Comparison of ENCODE assay signal across 8 mouse cellular contexts in genomic region chr11:97798782-97799145, GRCm38 (mm10). TPM values are rescaled to one million over a fixed set of nuclear protein-coding genes. Genes with fewer than 3 reads are reported as not detected.
DNase-seq lines count a peak whose midpoint lies in the region; ATAC-seq and TF ChIP-seq lines count a peak whose summit lies in the region.

Gene Lasp1, plus strand, starts transcription at chr11:97799000.

- H3K9me3 ChIP-seq in MEL (replicated peaks; ENCODE audit: insufficient read depth, low read length) = no peaks in the 10 kb centered on the region
- no peaks in the 10 kb centered on the region for H3K9me3 ChIP-seq in hindbrain, embryonic 10.5 days
- H3K9me3 ChIP-seq in lung, postnatal 0 days (ENCODE audit: low read length) = no peaks in the 10 kb centered on the region

- H3K36me3 ChIP-seq in MEL (ENCODE audit: control insufficient read depth in 1 of 2, insufficient read depth in 2 of 2, low read length in 2 of 2) = peaks cover 0 to 7% of the 10 kb centered on the region in 2 experiments; a peak in 2 of 4 replicates
- no peaks in the 10 kb centered on the region for H3K36me3 ChIP-seq in hindbrain, embryonic 10.5 days
- H3K36me3 ChIP-seq in lung, postnatal 0 days (ENCODE audit: insufficient read depth, low read length) = no peaks in the 10 kb centered on the region

- TF ChIP-seq RAD21 in MEL (IDR thresholded peaks at IDR 0.05; ENCODE audit: low read depth, low read length) = no peak

- peak; percentile 27 for ATAC-seq in lung, postnatal 0 days

- H3K4me1 ChIP-seq in MEL (ENCODE audit: control insufficient read depth in 1 of 2, insufficient read depth in 2 of 2, low read length in 2 of 2) = peaks cover 0 to 15% of the 10 kb centered on the region in 2 experiments; a peak in 2 of 4 replicates
- peaks cover 12% of the 10 kb centered on the region; the same call in 1 of the 2 replicates for H3K4me1 ChIP-seq in cerebellum, adult 2 months (ENCODE audit: control insufficient read depth, insufficient read depth, low read length)
- H3K4me1 ChIP-seq in hindbrain, embryonic 10.5 days (replicated peaks) = peaks cover 39% of the 10 kb centered on the region
- peaks cover 16% of the 10 kb centered on the region for H3K4me1 ChIP-seq in lung, postnatal 0 days (ENCODE audit: insufficient read depth, low read depth, low read length)

- WGBS in cerebellum, adult 2 months = 1% methylated on average over 11 of the region's 11 CpGs
- WGBS in hindbrain, embryonic 10.5 days = 1% methylated on average over 11 of the region's 11 CpGs
- whole genome bisulfite sequencing in lung, postnatal 0 days = under 1% methylated on average over 11 of the region's 11 CpGs

- H3K9ac ChIP-seq in MEL (ENCODE audit: control insufficient read depth, low read depth, low read length, poor library complexity, severe bottlenecking) = peak within 1 kb of the TSS; percentile 82
- H3K9ac ChIP-seq in lung, postnatal 0 days (replicated peaks; ENCODE audit: low read depth) = peak within 1 kb of the TSS; percentile 74

- H3K4me3 ChIP-seq in MEL (ENCODE audit: control insufficient read depth in 1 of 2, insufficient read depth in 1 of 2, low read depth in 2 of 2, low read length in 2 of 2) = peak within 1 kb of the TSS; percentile 86 to 93
- H3K4me3 ChIP-seq in cerebellum, adult 2 months (replicated peaks; ENCODE audit: insufficient read depth, low read depth, low read length) = peak within 1 kb of the TSS; percentile 97
- H3K4me3 ChIP-seq in hindbrain, embryonic 10.5 days = peak within 1 kb of the TSS; percentile 85
- H3K4me3 ChIP-seq in lung, postnatal 0 days (ENCODE audit: low read depth, low read length) = peak within 1 kb of the TSS; percentile 73

- peak; percentile 94 for DNase-seq in MEL (ENCODE audit: low read depth, low spot score)
- peak; percentile 88 to 95 for DNase-seq in cerebellum, adult 2 months
- peak; percentile 89 for DNase-seq in forelimb bud, embryonic 11.5 days (ENCODE audit: low read depth, low spot score)
- DNase-seq in hindbrain, embryonic 10.5 days (ENCODE audit: low spot score) = peak; percentile 91
- peak; percentile 92 to 93 for DNase-seq in layer of hippocampus, postnatal 10 days (ENCODE audit: low spot score in 2 of 2)
- DNase-seq in lung, postnatal 0 days (ENCODE audit: low spot score) = peak; percentile 77
- peak; percentile 84 for DNase-seq in ovary, postnatal 10 days (ENCODE audit: low spot score)
- peak; percentile 93 for DNase-seq in thymus, postnatal 25 days

- TF ChIP-seq POLR2A in MEL (IDR thresholded peaks at IDR 0.05; ENCODE audit: control insufficient read depth in 1 of 2, insufficient read depth in 1 of 2, low read depth in 1 of 2, low read length in 2 of 2, poor library complexity in 1 of 2) = no peak
- no peak for TF ChIP-seq POLR2A in cerebellum, adult 2 months (IDR thresholded peaks at IDR 0.05; ENCODE audit: borderline replicate concordance, insufficient read depth, low read length)

- peak within 1 kb of the TSS; percentile 78 for H3K4me2 ChIP-seq in lung, postnatal 0 days (replicated peaks; ENCODE audit: low read depth, low read length)

- H3K79me2 ChIP-seq in MEL (ENCODE audit: control insufficient read depth, insufficient read depth, low read length, poor library complexity) = peaks cover 13% of the 10 kb centered on the region; the same call in 1 of the 2 replicates

- TF ChIP-seq CTCF in MEL (IDR thresholded peaks at IDR 0.05 in 2 of 3, conservative IDR thresholded peaks at IDR 0.05 in 1 of 3; ENCODE audit: control insufficient read depth in 1 of 3, insufficient read depth in 1 of 3, low read depth in 2 of 3, low read length in 3 of 3, poor library complexity in 1 of 3, severe bottlenecking in 1 of 3) = no peak
- TF ChIP-seq CTCF in cerebellum, adult 2 months (IDR thresholded peaks at IDR 0.05; ENCODE audit: borderline replicate concordance, insufficient read depth, low read depth, low read length) = no peak
- TF ChIP-seq CTCF in lung, postnatal 0 days (IDR thresholded peaks at IDR 0.05) = no peak

- peak within 1 kb of the TSS; percentile 87 for H3K27ac ChIP-seq in MEL (ENCODE audit: control insufficient read depth, low read depth, low read length)
- peak within 1 kb of the TSS; percentile 83 for H3K27ac ChIP-seq in cerebellum, adult 2 months (ENCODE audit: insufficient read depth, low read length)
- H3K27ac ChIP-seq in hindbrain, embryonic 10.5 days = peak within 1 kb of the TSS; percentile 95
- H3K27ac ChIP-seq in lung, postnatal 0 days (ENCODE audit: low read length) = peak within 1 kb of the TSS; percentile 88

- no peak for TF ChIP-seq EP300 in MEL (IDR thresholded peaks at IDR 0.05; ENCODE audit: low read depth in 1 of 2, low read length in 2 of 2)
- TF ChIP-seq EP300 in lung, postnatal 0 days (IDR thresholded peaks at IDR 0.05) = no peak

- no peaks in the 10 kb centered on the region for H3K27me3 ChIP-seq in MEL (ENCODE audit: control insufficient read depth in 1 of 2, insufficient read depth in 2 of 2, low read length in 2 of 2)
- H3K27me3 ChIP-seq in cerebellum, adult 2 months (ENCODE audit: control insufficient read depth, insufficient read depth, low read length) = no peaks in the 10 kb centered on the region
- no peaks in the 10 kb centered on the region for H3K27me3 ChIP-seq in hindbrain, embryonic 10.5 days (ENCODE audit: insufficient read depth, poor library complexity, severe bottlenecking)
- no peaks in the 10 kb centered on the region for H3K27me3 ChIP-seq in lung, postnatal 0 days (replicated peaks; ENCODE audit: insufficient read depth, low read length)

TF ChIP-seq in MEL, 35 proteins besides CTCF, POLR2A, EP300 and RAD21:
- no peak for TF ChIP-seq JUND (IDR thresholded peaks at IDR 0.05; ENCODE audit: low read depth, low read length)
- no peak for TF ChIP-seq NELFE (IDR thresholded peaks at IDR 0.05; ENCODE audit: low read depth, low read length)
- 0 out of 2 replicates have a peak, but pooled peaks have one; percentile 5 for TF ChIP-seq HCFC1 (IDR thresholded peaks at IDR 0.05; ENCODE audit: low read depth, low read length)
- TF ChIP-seq MAFK (IDR thresholded peaks at IDR 0.05; ENCODE audit: borderline replicate concordance, low read depth, low read length) = peak; percentile 98
- peak; percentile 48; the same call in 1 of the 2 replicates for TF ChIP-seq GATA1 (IDR thresholded peaks at IDR 0.05; ENCODE audit: low read depth, low read length)
- peak; percentile 55; the same call in 1 of the 2 replicates for TF ChIP-seq MAZ (IDR thresholded peaks at IDR 0.05; ENCODE audit: low read depth, low read length)
- peak; percentile 69 for TF ChIP-seq ELF1 (IDR thresholded peaks at IDR 0.05; ENCODE audit: low read depth, low read length)
- peak; percentile 100 for TF ChIP-seq TBP (IDR thresholded peaks at IDR 0.05; ENCODE audit: low read depth, low read length)
- no peak for TF ChIP-seq TCF12 (IDR thresholded peaks at IDR 0.05; ENCODE audit: low read depth, low read length)
- TF ChIP-seq MYC (IDR thresholded peaks at IDR 0.05; ENCODE audit: low read depth, low read length) = no peak
- no peak; the same call in 1 of the 2 replicates for TF ChIP-seq RCOR1 (IDR thresholded peaks at IDR 0.05; ENCODE audit: low read depth, low read length)
- no peak for TF ChIP-seq CHD1 (IDR thresholded peaks at IDR 0.05; ENCODE audit: low read depth, low read length)
- peak; percentile 19 for TF ChIP-seq SIN3A (IDR thresholded peaks at IDR 0.05; ENCODE audit: low read length)

RNA-seq across cellular contexts. Expression of gene Lasp1, which starts in this region (rescaled TPM):
- 13.3 and 15.2 TPM in 2 replicates for total RNA-seq in MEL (2012; rRNA removed)
- polyA plus RNA-seq in MEL (2012; ENCODE audit: insufficient read depth in 1 of 2, insufficient read length in 2 of 2, low read depth in 1 of 2, low replicate concordance in 2 of 2, missing spikeins in 1 of 2) = 10 to 100 TPM in 1 of 2 experiments, not detected in 1; 38.7 TPM
- polyA plus RNA-seq in cerebellum, adult 2 months (2012; rRNA removed) = 74.9 and 78.5 TPM in 2 replicates
- polyA plus RNA-seq in hindbrain, embryonic 10.5 days (2016; fragmentation: Nextera tagmentation; extraction: Ambion mirVana) = 77.7 and 90.1 TPM in 2 replicates
- 100 to 1,000 TPM; 148 to 150 TPM for total RNA-seq in layer of hippocampus, postnatal 10 days (2021)
- polyA plus RNA-seq in lung, postnatal 0 days (2015; fragmentation: Nextera tagmentation; extraction: Ambion mirVana) = 96.4 and 107 TPM in 2 replicates

Comparison
In these comparisons a context has a peak if more than half of its experiments do, and no peak if none do; other contexts are left out.
1. Peak in every context shown above with its lines: DNase-seq, ATAC-seq, H3K4me3 ChIP-seq and H3K27ac ChIP-seq.